Mouse (Mus musculus): Measurements from ENCODE around the gene Apom.

Gene Apom

DNA sequence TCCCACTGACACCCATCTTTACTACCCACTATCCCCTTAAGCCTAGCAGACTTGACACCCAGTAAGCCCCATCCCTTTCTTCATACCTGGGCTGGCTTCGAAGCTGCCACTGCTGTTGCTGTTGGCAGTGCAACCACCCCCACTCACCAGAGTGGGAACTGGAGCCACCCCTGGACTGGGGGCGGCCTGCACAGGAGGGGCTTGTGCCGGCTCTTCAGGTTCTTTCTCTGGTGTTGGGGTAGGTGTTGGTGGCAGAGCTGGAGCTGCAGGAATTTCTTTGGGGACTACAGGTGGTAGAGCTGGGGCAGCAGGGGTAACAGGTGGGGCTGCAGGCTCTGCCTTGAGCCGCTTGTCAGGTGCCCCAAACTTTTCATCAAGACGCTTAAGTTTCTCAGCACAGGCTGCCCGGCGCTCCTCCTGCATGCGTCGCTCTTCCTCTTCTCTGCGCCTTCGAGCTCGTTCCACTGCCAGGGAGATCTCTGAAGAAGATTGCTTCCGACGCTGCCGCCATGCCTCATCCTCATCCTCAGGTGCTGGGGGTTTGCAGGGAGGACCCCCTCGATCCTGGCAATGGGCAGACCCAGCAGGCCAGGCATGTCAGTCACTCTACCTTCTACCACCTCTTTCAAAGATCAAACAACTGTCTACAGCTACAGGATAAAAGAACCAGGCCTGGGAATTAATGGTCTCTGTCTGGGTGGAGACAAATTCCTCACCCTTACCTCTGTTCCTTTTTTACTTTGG is 27.2 kb upstream of the Apom start:
- no peak for DNase-seq

DNA sequence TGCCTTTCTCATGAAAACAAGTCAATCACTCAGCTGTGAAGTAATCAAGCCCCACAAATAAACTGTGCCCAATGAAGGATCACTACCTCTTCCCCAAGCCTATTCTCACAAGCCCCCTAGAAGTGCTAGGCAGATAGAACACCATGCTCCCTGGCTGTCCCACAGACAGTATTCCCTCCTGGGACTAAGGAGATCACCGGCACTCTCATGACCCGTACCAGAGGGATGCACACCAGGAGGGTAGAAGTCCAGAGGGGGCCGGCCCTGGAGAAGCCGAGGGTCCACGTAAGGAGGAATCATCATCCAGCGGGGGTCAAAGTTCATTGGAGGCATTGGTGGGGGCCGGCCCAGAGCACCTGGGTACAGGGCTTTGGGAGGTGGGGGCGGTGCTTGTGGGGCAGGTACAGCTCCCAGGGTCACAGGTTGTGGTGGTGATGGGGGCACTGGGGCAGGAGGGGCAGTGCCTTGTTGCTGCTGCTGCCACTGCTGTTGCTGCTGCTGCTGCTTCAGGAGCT is 25.9 kb upstream of the Apom start:
- no peak for DNase-seq

DNA sequence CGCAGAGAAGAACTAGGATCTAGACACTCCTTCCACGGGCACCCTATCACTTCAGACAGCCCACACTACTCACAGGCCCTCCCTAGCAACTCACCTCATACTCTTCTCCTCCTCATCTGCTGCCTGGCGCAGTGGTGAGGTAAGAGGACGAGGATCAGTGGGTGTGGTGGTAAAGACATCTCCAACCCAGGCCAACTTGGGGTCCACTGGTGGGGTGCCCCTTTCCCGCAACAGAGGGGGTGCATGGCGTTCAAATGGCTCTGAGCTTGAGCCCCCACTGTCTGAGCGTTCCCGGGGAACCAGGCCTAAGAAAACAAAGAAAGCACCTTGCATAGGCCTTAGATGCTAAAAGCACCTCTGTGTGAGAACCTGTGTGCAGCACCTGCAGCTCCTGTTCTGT is 25.4 kb upstream of the Apom start:
- no peak for DNase-seq

DNA sequence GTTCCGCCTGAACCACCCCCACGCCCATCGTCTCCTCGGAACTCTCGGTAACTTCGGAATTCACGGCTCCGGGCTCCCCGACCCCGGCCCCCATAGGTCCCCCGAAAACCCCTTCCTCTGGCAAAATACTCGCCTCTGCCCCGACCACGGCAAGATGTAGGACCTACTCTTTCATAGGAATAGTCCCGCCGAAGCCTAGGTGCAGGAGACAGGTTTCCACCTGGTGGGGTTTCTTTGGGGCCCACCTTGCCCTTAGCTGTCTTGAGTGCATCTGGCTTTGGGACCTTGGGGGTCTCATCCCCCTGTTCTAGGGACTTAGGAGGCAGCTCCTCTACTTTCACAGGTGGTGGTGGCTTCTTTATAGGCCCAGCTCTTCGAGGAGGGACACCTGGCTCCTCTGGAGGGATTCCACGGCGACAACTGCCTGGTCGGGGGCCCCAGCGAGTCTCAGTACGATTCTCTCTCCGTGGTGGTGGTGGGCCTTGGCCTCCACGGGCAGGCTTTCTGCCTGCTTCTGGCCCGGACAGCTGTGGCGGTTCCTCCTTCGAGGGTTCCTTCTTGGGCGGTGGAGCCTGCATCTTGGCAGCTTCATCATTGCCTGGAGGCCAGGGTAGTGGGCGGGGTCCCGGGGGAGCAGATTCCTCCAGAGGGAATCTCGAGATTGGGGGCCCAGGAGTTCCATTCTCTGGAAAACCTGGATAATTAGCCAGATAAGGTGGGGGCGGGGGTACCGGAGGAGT is 24.8 kb upstream of the Apom start:
- no peak for DNase-seq

DNA sequence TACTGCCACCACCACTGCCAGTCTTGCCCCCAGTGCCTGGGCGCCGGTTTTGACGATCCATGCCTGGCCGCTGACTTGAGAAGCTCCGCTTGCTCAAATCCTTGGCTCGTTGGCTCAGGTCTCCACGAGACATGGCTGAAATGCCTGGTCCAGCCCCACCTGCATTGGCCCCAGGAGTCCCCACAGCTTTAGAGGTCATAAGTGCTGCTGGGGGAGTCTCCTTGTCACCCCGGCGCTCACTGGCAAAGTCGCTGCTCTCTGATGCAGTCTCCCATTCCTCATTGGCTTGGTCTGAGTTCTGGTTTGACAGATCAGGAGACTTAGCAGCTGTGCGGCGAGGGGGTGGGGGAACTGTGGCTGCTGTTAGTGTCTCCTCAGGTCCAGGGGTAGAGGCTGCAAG is 23.6 kb upstream of the Apom start:
- DNase-seq = peak in 1 of 2 experiments; percentile 26

DNA sequence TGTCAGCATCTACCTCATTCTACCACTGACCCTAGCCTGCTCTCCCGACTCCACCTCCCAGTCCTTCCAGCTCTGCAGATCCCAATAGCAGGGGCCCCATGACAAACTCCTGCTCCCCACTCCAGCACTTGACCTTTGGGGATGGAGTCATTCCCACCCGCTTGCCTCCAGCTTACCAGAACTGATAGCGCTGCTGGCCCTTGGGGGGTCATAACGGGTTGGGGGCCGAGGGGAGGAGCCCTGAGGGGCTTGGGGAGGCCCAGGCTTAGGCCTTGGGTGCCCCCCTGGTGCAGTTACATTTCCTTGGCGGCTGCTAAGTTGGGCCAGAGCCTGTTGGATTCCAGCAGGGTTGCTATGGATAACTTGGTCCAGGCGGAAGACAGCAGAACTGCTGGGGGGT is 22.8 kb upstream of the Apom start:
- peak in 1 of 2 experiments; percentile 15 for DNase-seq

DNA sequence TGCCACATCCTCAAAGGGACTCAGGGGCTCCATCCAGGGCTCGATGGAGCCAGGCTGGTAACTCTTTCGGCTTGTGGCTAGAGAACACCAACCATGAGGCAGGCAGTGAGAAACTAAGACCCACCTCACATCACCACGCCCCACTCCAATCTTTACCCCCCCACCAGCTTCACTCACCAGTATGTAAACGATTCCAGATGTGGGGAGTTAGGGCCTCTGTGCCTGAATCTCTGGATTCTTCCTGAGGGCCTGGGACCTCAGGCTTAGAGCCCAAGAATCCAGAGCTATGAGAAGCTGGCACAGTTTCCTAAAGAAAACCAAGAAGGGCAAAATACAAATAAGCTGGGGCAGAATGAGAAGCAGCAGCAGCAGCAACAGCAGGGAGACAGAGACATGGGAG is 22.1 kb upstream of the Apom start:
- DNase-seq = no peak

DNA sequence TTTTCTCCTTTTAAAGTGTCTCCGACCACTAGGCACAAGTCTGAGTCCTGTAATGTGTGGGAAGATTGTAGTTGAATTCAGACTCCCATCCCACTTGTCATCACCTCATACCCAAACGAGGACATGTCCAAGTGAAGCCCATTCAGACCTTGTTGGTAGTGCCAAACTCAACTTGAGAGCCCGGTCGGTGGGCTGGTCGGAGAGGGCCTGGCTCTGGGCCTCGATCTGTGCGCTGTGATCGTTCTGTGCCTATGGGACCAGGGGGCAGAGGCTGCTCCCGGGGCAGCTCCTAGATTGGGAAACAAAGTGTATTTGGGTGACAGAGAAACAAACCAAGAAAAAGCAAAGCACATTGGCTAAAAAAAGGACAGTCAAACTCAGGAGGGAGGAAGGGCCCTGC is 21.2 kb upstream of the Apom start:
- no peak for DNase-seq

DNA sequence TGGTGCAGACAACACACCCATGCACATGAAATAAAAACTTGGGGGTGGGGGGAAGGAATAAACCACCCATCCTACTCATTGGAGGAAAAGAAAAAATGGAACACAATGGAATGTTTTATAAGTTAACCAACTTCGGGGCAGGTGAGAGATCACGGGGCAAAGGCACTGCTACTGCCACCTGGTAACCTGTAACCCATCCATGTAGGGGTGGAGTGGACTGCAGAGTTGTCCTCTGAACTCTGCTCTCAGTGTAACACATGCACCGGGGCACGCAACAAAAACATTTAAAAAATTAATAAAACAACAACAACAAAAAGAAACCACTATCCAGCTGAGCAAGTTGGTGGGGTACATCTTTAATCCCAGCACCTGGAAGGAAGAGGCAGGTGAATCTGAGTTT is 20.3 kb upstream of the Apom start:
- no peak for DNase-seq

DNA sequence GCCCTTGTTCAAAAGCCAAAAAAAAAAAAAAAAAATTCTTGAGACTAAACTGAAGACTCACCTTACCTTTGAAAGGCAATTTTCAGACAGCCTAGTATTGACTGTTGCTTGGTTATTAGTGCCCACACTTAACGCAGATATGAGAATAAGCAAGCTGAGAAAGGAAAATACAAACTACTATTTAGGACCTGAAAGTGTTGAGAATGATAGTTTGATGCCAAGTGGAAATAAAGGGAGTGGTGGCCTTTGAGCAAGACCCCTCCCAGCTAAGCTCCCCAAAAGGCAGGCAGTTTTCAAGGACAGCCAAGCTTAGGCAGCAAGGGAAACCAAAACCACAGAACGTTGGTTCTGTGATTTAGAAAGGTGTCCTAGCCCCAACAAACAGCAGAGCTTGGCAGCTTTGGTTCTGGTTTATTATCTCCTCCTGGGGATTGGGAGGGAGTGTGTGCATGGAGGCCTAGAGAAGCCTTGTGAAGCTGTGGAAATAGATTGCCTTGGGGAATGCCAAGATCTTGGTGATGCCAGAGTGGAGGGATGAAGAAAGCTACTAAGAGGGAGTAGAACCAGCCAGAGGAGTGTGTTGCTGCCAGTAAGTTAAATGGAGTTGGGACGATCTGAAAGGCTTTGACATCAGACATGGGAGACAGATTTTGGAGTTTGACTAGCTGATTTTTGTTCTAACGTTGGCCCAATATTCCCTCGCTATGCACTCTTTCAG is 16.2 kb upstream of the Apom start:
- no peak for DNase-seq

DNA sequence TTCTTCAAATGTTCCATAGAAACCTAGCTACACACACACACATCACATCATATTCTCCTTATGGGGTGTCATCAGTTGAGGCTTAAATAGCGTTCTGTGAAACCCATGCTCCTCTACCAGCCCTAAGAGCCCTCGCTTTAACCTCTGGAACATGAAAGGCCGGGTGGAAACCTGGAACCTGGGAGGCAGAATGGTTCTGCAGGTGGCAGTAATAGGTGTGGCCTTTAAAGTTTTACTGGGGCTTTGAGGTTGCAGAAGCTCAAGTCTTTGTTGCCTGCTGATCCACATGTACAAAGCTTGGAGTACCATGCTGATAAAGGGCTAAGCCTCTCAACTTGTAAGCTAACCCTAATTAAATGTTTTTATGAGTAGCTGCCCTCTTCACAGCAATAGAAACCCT is 15.5 kb upstream of the Apom start:
- DNase-seq = no peak

DNA sequence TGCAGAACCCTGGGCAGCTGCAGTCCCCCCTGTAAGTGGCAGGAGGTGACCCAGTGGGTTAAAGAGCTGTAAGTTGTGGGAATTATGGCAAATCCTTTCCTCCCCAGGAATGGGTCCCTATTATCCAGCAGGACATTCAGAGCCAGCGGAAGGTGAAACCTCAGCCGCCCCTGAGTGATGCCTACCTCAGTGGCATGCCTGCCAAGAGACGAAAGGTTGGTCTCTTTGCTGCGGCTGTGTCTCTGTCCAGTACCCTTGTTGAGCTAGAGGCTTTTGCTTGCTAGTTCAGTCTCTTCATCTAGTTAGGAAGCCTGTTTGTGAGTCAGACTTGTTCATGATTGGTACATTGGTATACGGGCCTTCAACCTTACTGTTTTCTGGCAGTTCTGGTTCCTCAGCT is 14.3 kb upstream of the Apom start:
- DNase-seq = no peak

DNA sequence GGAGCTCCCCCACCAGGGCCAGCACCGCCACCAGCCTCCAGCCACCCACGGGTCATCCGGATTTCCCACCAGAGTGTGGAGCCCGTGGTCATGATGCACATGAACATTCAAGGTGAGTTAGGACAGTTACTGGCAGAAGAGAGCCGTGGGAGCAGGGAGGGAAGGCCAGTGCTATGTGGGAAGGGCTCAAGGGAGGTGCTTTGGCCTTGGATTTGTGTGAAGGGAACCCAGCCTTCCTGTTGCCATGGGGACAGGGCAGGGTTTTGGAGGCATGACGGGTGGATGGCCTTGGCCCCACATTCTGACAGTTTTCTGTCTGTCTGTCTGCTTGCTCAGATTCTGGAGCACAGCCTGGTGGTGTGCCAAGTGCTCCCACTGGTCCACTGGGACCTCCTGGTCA is 10.1 kb upstream of the Apom start:
- DNase-seq = no peak

DNA sequence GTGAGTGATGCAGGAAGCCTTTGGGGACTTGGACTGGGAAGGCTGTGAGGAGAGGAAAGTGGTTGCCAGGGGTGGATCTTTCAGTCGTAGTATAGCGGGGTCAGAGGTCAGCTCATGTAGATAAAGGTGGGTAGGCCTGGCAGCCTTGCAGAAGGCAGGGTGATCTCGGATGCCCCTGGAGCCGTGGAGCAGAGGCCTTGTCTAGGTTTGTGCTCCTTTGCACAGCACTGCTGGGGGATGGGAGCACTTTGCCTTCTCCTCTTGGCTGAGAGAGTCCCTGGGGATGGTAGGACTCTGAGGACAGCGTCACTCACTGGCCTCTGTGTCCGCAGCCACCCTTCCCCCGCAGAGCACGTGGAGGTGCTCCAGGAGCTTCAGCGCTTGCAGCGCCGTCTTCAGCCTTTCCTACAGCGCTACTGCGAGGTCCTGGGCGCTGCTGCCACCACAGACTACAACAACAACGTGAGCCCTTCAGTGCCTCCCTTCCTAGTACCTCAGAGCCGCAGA is 8.7 kb upstream of the Apom start:
- no peak for DNase-seq

DNA sequence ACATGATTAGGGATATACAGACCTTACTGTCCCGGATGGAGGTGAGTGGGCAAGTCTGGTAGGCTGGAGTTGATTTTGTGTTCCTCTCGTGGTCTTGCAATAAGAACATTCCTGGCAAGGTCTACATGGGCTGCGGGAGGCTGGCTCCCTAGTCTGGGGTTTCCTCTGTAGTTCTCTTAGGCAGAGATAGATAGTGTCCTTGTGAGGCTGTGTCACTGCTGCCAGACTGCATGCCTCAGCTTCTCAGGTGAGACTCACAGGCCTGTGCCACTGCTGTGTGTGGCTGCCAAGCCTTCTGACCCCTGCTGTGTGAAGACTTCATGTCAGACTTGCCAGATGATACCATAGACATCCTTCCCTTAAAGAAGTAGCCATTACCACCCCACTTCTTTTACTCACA is 7.4 kb upstream of the Apom start:
- no peak for DNase-seq

DNA sequence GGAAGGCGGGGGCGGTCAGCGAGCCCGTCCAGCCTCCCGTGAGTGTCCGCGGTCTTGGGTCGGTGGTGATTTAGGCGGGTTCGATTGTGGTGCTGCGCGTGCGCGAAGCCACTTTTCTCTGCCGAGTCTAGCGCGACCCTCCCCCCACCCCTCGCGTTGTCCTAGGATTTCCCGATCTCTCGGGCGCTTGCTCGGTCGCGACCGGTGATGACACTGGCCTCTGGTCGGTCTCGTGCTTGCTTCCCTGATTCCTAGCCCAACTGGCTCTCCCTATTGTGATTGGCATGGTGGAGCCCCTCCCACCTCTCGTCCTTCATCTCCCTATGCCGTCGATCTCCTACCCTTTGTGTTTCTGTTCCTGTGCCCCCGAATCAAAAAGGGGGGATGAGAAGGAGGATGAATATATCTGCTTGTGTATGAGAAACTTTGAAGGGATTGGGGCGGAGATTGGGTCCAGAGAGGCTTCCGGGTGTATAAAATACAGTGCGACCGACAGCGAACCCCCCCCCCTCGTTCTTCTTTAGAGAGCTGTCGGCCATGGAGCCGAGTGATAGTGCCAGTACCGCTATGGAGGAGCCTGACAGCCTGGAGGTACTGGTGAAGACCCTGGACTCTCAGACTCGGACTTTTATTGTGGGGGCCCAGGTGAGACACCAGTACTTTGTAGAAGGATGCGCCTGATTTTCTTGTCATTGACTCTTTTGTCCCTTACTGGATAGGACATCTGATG is 3.9 kb upstream of the Apom start:
- DNase-seq = no peak

DNA sequence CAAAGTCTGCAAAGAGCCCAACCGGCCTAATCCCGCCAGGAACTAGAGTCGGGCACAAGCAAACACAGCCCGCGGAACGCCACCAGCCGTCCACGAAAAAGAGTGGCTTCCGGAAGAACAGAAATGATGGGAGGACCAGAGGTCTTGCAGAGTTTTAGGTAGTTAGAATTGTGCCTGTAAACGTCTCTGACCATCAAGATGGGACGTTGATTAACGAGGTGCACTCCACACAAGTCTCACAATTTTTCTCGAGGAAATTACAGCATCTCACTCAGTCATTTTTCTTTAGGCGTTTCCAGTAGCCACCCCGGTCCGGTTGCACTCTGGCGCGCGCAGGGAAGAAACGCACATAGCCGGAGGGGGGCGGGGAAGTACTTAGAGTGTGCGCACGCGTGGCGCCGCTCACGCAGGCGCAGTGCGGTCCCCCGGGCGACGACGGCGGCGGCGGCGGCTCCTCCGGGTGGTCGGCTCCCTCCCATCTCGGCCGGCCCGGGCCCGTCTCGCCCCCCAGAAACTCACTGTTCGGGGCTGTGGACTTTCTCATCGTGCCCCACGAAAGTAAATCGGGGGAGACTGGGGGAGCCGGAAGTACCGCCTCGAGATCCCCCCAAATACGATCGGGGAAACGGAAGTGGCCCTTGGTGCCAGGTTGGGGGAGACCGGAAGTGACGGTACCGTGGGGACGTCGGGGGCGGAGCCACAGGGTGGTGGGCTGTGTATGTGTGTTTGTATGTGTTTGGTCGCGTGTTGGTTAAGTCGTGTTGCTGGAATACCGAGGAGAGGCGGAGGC is 3.1 kb upstream of the Apom start, which contains the start of gene Bag6:
Bag6 (plus strand) TSS at position 378 of the 790 bp plus-strand sequence.
- peak; percentile 97 for DNase-seq

DNA sequence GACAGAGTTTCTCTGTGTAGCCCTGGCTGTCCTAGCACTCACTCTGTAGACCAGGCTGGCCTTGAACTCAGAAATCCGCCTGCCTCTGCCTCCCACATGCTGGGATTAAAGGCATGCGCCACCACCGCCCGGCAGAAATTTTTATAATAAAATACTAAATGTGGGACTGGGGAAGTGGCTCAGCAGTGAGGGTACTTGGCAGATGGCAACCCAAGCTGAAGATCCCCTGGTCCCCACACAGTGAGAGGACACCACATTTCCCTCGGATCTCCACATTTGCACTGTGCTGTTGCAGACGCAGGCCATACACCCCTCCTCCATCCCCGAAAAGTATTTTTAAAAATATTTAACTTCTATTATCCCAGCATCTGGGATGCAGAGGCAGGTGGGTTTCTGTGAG is 1.7 kb upstream of the Apom start:
- no peak for DNase-seq

DNA sequence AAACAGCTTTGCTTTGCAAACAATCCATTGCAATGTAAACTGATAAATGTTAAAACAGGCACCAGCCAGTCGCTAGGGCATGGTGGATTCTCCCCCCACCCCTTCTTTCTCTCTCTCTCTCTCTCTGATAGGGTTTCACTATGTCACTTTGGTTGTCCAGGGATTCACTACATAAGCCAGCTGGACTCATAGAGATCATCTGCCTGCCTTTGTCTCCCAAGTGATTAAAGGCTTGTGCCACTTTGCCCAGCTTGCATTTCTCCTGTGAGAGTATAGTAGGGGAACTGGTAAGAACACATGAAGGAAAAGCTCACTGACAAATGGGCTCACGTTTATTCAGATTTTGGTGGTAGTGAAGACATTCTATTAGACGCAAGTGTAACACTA is 317 bp upstream of the Apom start:
- DNase-seq = no peak

DNA sequence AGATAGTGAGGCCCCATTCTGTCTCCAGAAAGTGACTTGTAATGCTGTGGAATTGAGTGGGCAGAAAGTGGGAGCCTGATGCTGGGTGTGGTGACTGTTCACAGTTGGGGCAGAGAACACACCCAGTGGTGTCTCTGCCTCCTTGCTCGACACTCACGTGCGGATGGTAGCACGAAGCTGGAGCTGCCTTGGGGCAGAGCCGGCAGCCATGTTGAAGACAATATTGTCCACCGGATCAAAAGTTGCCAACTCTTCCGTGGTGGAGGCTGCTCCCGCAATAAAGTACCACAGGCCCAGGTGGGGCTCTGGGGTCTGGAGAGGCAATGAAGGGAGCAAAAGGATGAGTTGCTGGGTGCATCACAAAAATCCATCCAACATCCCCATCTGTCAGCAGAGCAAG is 812 bp downstream of the Apom start:
- DNase-seq = no peak

DNA sequence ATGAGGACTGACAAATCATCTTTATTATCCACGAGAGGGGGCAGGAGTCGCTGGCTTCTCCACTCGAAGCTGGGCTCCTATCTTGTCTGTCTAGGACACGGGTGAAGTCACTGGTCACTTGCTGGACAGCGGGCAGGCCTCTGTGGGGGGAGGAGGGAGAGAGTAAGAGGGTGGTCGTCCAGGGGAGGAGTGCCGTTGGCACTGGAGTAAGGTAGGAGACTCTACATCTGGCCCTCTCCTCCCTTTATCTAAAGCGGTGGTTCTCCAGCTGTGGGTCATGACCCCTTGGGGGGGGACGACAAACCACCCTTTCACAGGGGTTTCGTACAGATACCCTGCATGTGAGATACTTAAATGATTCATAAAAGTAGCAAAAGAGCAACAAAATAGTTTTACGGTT is 2.9 kb downstream of the Apom start:
- no peak for DNase-seq

DNA sequence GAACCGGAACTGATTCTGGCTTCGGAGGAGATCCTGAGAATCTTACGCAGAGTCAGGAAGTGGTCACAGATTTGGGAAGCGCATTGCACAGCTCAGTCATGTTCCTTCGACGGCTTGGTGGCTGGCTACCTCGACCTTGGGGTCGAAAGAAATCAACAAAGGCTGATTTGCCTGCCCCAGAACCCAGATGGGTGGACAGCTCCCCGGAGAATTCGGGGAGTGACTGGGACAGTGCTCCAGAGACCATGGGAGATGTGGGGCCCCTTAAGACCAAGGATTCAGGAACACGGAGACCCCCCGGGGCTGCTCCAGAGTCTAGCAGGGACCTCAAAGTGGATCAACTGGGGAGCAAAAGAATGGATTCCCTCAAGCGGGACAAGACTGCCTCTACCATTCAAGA is 4.8 kb downstream of the Apom start:
- no peak for DNase-seq

Measured in cerebellum, postnatal 25 days (tissue).